Mouse (Mus musculus) megakaryocyte, embryonic 14.5 days (primary cell): ENCODE data around the gene Mthfr.

Source experiments
- FLI1 ChIP-seq: IDR thresholded peaks from 2 replicates; pipeline ENCODE4 v1.6.1; 2012; ENCODE audit warnings: low read length, inconsistent platforms, mixed read lengths
- GATA1 ChIP-seq: IDR thresholded peaks from 3 replicates; pipeline ENCODE4 v1.6.1; 2012; ENCODE audit warnings: mixed read lengths, low read length, inconsistent platforms, borderline replicate concordance

DNA sequence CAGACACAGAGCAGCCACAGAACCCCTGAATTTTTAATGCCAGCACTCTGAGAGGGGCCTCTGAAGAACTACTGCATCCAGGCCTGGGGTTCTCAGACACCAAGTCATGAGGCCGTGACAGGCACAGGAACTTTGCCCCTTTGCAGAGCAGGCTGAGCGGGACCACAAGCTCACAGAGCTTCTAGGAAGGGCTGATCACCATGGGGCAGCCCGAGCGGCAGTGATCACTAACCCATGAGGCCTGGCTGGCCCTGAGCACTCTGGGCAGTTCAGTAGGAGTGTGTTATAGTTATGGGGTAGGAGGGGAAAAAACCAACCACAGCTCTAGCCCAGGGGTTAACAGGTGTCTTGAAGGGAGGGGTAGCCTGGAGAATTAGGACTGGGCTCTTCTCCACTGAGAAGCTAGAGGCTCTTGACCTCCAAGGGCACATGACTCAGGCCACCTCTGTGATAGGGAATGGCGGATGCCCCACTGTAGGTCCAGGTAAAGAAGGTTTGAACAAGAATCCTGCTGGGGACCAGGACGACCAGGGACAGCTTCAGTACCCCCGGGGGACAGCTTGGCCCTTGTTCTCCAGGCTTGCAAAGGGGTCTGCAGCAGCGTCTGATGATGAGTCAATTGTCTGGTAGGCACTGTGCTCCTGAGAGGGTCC is 41.2 kb downstream of the Mthfr start:
- TF ChIP-seq GATA1 (no peak), FLI1 (no peak)
